Mouse (Mus musculus): ENCODE data around the gene Polr3b.

The Polr3b gene

GRCm38 (mm10) chr10:84621826-84622790 lies at the start of gene Polr3b:
Gene Polr3b (plus strand): TSS chr10:84622292.
- DNase-seq, result peak; percentile 94

DNA sequence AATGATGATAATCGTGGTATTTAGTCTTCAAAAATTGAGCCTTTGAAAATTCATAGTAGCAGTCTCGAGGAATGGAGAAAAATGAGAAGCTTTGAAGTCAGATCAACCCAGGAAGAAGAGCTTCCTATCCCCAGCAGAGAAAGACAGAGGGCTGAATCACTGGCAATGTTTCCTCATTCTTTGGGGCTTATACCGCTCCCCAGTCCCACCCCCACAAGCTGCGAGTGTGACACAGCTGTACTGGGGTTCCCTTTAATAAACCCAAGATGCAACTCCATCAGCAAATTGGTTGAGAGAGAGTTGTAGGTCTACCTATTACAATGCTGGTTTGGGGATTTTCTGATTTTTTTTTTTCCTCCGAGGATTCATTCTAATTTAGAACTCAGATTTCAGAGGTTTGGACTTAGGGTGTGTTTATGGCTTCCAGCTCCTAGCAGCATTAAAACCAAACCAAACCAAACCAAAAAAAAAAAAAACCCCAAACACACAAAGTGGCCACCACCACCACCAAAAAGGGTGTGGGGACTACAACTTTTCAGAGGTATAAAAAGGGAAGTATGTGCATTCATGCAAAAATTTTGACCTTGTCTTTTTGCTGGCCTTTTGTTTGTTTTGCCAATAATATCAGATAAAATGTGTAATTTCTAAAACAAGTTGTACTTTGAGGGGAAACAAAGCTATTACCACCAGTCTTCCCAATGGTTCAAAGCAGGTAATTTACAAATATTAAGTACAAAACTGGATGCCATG lies 48.2 kb upstream of the Polr3b start:
- no peak for DNase-seq

GRCm38 (mm10) chr10:84576029-84576394 lies 46.1 kb upstream of the Polr3b start:
- no peak for DNase-seq

GRCm38 (mm10) chr10:84576395-84577070 lies 45.6 kb upstream of the Polr3b start, which contains the start of gene Tcp11l2:
Gene Tcp11l2 (plus strand): TSS chr10:84576626.
- DNase-seq, result peak; percentile 93

GRCm38 (mm10) chr10:84577071-84577727 lies 44.9 kb upstream of the Polr3b start:
- peak; percentile 61 for DNase-seq

- DNase-seq, result no peak
Measured at GRCm38 (mm10) chr10:84578738-84579137, 43.4 kb upstream of the Polr3b start.

- DNase-seq, result no peak
Measured at GRCm38 (mm10) chr10:84579527-84579926, 42.6 kb upstream of the Polr3b start.

DNA sequence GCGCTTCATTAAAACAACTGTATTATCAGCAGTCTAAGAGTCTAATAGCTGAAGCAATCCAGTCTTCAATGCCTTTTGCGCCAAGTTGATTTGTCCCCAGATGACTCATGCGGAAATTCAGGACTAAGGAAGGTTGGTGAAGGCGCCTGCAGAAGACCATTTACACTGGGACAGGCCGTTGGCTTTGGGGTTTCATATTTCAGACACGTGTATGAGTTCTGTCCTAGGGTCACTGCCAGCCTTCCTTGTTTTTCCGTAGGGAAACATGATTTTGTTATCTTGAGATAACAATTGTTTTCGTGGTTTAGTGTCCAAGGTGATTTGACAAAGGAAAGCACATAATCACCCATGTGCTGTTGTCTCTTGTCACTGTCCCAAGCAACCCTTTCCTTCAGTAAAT lies 40.9 kb upstream of the Polr3b start:
- no peak for DNase-seq

- no peak for DNase-seq
Measured at GRCm38 (mm10) chr10:84582236-84582635, 39.9 kb upstream of the Polr3b start.

DNA sequence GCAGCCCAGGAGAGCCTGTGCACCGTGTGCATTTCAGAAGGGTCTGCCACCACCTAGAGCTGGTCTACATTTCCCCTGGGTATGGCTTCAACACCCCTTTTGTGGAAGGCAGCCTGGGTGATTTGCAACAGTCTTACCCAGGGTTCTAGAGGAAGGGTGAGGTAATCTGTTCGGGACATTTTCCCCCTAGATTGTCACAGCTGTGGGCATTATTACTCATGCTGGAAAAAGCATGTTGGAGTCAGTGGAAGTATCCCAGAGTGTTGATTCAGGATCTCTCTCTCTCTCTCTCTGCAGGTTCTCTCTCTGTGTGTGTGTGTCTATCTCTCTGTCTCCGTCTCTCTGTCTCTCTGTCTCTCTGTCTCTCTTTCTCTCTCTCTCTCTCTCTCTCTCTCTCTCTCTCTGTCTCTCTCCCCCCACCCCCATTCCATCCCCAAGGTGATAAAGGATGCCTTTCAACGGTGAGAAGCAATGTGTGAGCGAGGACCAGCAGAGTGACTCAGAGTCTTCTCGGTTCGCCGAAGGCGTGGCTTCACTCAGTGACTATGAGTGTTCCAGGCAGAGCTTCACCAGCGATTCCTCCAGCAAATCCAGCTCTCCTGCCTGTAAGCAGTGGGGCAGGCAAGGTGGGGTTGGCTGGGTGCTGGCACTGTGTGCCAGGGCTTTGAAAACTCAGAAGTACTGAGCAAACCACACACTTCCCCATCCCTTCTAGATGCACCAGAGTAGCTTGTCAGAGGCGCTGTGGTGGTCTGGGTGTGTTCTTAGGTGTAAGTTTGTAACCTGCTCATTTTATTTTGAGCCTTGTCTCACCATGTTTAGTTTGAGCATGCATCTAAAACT lies 37.4 kb upstream of the Polr3b start:
- DNase-seq, result no peak

- DNase-seq, result no peak
Measured at GRCm38 (mm10) chr10:84585294-84585650, 36.8 kb upstream of the Polr3b start.

- DNase-seq, result no peak
Measured at GRCm38 (mm10) chr10:84590956-84591355, 31.1 kb upstream of the Polr3b start.

- no peak for DNase-seq
Measured at GRCm38 (mm10) chr10:84591640-84592148, 30.4 kb upstream of the Polr3b start.

DNA sequence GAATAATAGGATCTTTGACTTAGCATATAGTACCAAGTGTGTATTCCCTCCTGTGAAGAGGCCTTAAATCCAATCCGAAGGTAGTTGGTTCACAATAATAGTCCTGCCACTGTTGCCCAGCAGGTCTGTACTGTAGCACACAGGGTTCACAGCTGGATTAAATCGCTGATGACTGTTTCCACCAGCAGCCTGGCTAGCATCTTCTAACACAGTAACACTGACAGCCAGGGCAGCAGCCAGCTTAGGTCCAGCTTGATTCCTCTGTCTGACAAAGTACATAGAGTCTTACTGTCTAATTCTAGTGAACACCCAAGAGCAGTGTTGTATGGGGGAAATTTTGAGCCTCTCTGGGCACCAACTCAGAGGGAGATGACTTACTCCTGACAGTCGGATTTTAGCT lies 29.3 kb upstream of the Polr3b start:
- no peak for DNase-seq

- DNase-seq, result no peak
Measured at GRCm38 (mm10) chr10:84597127-84597785, 24.8 kb upstream of the Polr3b start.

GRCm38 (mm10) chr10:84598172-84598571 lies 23.9 kb upstream of the Polr3b start:
- no peak for DNase-seq

GRCm38 (mm10) chr10:84600136-84600535 lies 22.0 kb upstream of the Polr3b start:
- DNase-seq, result no peak

GRCm38 (mm10) chr10:84604335-84604734 lies 17.8 kb upstream of the Polr3b start:
- DNase-seq, result no peak

DNA sequence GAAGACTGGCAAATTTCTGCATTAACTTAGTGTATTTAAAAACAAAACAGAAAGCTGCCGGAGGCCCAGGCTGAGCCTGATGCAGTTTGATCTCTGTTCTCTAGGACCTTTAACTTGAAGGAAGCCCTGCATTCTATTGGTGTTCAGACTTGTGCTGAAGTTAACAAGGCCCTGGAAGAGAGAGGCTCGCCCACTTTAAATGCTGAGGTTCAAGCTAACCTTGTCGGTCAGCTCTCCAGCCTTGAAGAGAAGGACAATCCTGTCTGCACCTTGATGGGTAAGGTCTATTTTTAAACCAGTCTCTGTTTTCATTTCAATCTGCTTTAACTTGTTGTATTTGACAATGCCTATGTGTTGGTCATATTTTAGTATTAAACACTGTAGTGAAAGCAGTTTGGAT lies 13.7 kb upstream of the Polr3b start:
- no peak for DNase-seq

DNA sequence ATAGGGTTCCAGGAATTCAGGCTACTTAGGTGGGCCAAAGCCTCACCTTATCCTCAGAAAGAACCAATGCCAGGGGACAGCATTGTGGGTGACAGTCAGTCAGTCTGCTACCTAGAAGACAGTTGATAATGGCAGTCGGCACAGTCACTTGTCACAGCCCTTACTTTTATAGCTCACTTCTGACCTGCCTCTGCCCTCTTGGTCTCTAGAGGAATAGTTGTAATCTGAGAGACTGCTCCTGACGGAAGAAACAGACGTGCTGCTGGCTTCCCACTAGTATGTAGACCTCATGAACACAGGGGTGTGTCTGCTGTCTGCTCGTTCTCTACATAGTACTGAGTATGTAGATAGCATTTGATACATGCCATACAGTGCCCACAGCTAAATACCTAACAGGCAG lies 11.8 kb upstream of the Polr3b start:
- no peak for DNase-seq

GRCm38 (mm10) chr10:84610783-84611182 lies 11.3 kb upstream of the Polr3b start:
- DNase-seq, result no peak

Data from right cerebral cortex, postnatal 25 days (tissue).